In genomic region chr9:78182474-78182873, GRCm38 (mm10) we compare ENCODE assay signal across 9 mouse cellular contexts. TPM values are rescaled to one million over a fixed set of nuclear protein-coding genes. Genes with fewer than 3 reads are reported as not detected.
DNase-seq lines count a peak whose midpoint lies in the region; ATAC-seq and TF ChIP-seq lines count a peak whose summit lies in the region.
"Not testable (repeated sequence)": the region's sequence is repeated elsewhere in the genome, so short reads cannot be mapped to it uniquely, and the experiment has no call there.
"Had no signal": no experiment of that assay in that cellular context is flagged by ENCODE, and none has a peak within 500 bp of the region (broad histone marks: within the 10 kb centered on the region; RNA-seq: fewer than 3 reads in every experiment).

TSS of gene Gsta4 (plus strand) at chr9:78182774.

- H3K4me2 ChIP-seq in heart, postnatal 0 days (ENCODE audit: low read depth, low read length); intestine, embryonic 15.5 days (replicated peaks); liver, embryonic 16.5 days (ENCODE audit: low read depth, low read length); neural tube, embryonic 12.5 days (replicated peaks): not testable (repeated sequence)

- not testable (repeated sequence) for TF ChIP-seq POLR2A in cortical plate, adult 2 months (IDR thresholded peaks at IDR 0.05; ENCODE audit: extremely low read depth, insufficient read depth, low read length)

- H3K27me3 ChIP-seq in heart, postnatal 0 days (ENCODE audit: control insufficient read depth, insufficient read depth, low read length); intestine, embryonic 15.5 days (replicated peaks); liver, embryonic 16.5 days (ENCODE audit: control insufficient read depth, insufficient read depth, low read depth, low read length); neural tube, embryonic 12.5 days (replicated peaks): not testable (repeated sequence)

- not testable (repeated sequence) for H3K4me3 ChIP-seq in cortical plate, adult 2 months (ENCODE audit: insufficient read depth, low read length); heart, postnatal 0 days (ENCODE audit: low read depth, low read length); intestine, embryonic 15.5 days (replicated peaks); liver, embryonic 16.5 days (ENCODE audit: low read depth, low read length); neural tube, embryonic 12.5 days

- TF ChIP-seq EP300 in heart, postnatal 0 days (IDR thresholded peaks at IDR 0.05; ENCODE audit: low read depth): not testable (repeated sequence)

- not testable (repeated sequence) for H3K9me3 ChIP-seq in heart, postnatal 0 days (replicated peaks; ENCODE audit: control insufficient read depth, low read length); intestine, embryonic 15.5 days; liver, embryonic 16.5 days (replicated peaks; ENCODE audit: control insufficient read depth, low read length); neural tube, embryonic 12.5 days

- WGBS in heart, postnatal 0 days: 93% methylated on average over 4 of the region's 7 CpGs
- over 99% methylated on average over 4 of the region's 7 CpGs for WGBS in intestine, embryonic 15.5 days
- WGBS in liver, embryonic 16.5 days (ENCODE audit: insufficient replicate concordance): 79% methylated on average over 4 of the region's 7 CpGs
- 95% methylated on average over 4 of the region's 7 CpGs for WGBS in neural tube, embryonic 12.5 days

- not testable (repeated sequence) for TF ChIP-seq CTCF in cortical plate, adult 2 months (IDR thresholded peaks at IDR 0.05; ENCODE audit: extremely low read depth, insufficient read depth, low read length); heart, postnatal 0 days (IDR thresholded peaks at IDR 0.05; ENCODE audit: low read depth)

- H3K9ac ChIP-seq in heart, postnatal 0 days (replicated peaks; ENCODE audit: low read depth, low read length); intestine, embryonic 15.5 days; liver, embryonic 16.5 days (ENCODE audit: low read depth, low read length); neural tube, embryonic 12.5 days: not testable (repeated sequence)

- not testable (repeated sequence) for ATAC-seq in CD4-positive, CD25-positive, alpha-beta regulatory T cell, adult 4 months; heart, postnatal 0 days (ENCODE audit: insufficient read depth, low read depth); intestine, embryonic 15.5 days; liver, embryonic 16.5 days (ENCODE audit: low read depth); neural tube, embryonic 12.5 days (ENCODE audit: low FRiP score, low read depth)

- not testable (repeated sequence) for H3K4me1 ChIP-seq in cortical plate, adult 2 months (ENCODE audit: control insufficient read depth, insufficient read depth, low read length); heart, postnatal 0 days (ENCODE audit: control insufficient read depth, insufficient read depth); intestine, embryonic 15.5 days (replicated peaks); liver, embryonic 16.5 days (ENCODE audit: control insufficient read depth, low read depth, low read length); neural tube, embryonic 12.5 days

- H3K27ac ChIP-seq in cortical plate, adult 2 months (ENCODE audit: insufficient read depth, low read length); heart, postnatal 0 days (ENCODE audit: low read depth); intestine, embryonic 15.5 days; liver, embryonic 16.5 days (ENCODE audit: low read length); neural tube, embryonic 12.5 days: not testable (repeated sequence)

- H3K36me3 ChIP-seq in heart, postnatal 0 days (replicated peaks; ENCODE audit: control insufficient read depth, insufficient read depth, low read length); intestine, embryonic 15.5 days; liver, embryonic 16.5 days (ENCODE audit: control insufficient read depth, insufficient read depth); neural tube, embryonic 12.5 days: not testable (repeated sequence)

- DNase-seq in gastrocnemius, adult 18-20 months (ENCODE audit: low spot score); heart, postnatal 0 days (ENCODE audit: low spot score); left cerebral cortex, adult 8-10 months (ENCODE audit: low spot score in 2 of 2): not testable (repeated sequence)

RNA-seq across cellular contexts. Expression of gene Gsta4, which starts in this region (rescaled TPM):
- 10 to 100 TPM; 64.6 to 66.5 TPM for polyA plus RNA-seq in CD4-positive, CD25-positive, alpha-beta regulatory T cell, adult 4 months (2017; shearing (Covaris generic))
- polyA plus RNA-seq in cortical plate, adult 2 months (2012; rRNA removed): 85.6 and 92.4 TPM in 2 replicates
- total RNA-seq in gastrocnemius, adult 18-20 months (2021): 10 to 100 TPM; 22.0 to 23.9 TPM
- 59.8 and 81.1 TPM in 2 replicates for total RNA-seq in heart, postnatal 0 days (2014; rRNA removed; ENCODE audit: low replicate concordance)
- 124 and 134 TPM in 2 replicates for polyA plus RNA-seq in heart, postnatal 0 days (2015; fragmentation: Nextera tagmentation; extraction: Ambion mirVana)
- 56.0 and 56.9 TPM in 2 replicates for polyA plus RNA-seq in intestine, embryonic 15.5 days (2015; fragmentation: Nextera tagmentation; extraction: Ambion mirVana)
- 10 to 100 TPM; 33.6 to 43.8 (median 38.8) TPM for total RNA-seq in left cerebral cortex, adult 8-10 months (2022)
- 41.1 and 44.1 TPM in 2 replicates for polyA plus RNA-seq in liver, embryonic 16.5 days (2015; fragmentation: Nextera tagmentation; extraction: Ambion mirVana)
- polyA plus RNA-seq in neural tube, embryonic 12.5 days (2016; fragmentation: Nextera tagmentation; extraction: Ambion mirVana): 40.2 and 40.3 TPM in 2 replicates
- total RNA-seq: monocyte, adult 5-6 weeks had no signal
